Mouse (Mus musculus) v-Abl transformed pro-B cells (cell line): Measurements from ENCODE around the gene Spink4.

ENCODE experiments used
- in situ Hi-C, 2 experiments: fragments of 400-800 bp; cut with MboI; formaldehyde crosslinking; loops; one replicate each; pipeline ENCODE4 v1.15.1; 2025; ENCODE audit not compliant: unreplicated experiment in 2 of 2

Gene Spink4

DNA sequence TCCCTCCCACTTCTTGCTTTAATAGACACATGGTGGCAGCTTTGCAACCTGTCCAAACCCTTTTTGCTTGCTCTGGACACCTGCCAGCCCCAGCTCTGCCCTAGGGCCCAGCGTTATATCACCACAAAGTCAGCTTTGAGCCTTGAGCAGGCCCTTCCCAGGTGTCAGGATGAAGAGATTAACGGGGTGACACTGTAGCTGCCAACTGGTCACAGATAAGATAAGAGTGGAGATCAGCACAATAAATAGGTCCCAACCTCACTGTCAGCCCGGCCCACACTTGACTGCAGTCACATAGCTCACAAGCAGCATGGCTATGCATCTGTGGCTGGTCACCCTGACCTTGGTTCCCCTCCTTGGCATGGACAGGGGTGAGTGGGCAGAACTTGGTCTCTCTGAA lies at the start of gene Spink4:
Gene Spink4 (plus strand): TSS at position 268 of the 400 bp plus-strand sequence.
- in situ Hi-C loops, result loop anchor here in 1 of 2 experiments (25.0 kb wide), 1 partner anchor 782 kb away; the partner anchor contains the start of gene Aco1

DNA sequence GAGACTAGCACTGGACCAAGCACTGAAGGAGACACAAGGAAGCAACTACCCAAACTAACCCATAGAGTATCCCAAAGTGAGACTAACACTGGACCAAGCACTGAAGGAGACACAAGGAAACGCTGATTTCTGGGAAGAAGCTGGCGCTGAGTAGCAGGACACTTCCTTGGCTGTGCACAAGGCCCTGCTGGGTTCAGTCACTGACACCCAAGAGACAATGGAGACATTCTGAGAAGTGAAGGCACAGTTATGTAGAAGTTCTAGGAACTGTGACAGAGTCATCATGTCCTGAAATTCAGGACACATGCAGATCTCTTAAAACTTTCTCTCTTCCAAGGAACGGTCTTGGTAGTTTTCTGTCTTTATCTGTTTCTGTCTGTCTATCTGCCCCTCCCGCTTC lies 49.6 kb upstream of the Spink4 start:
- in situ Hi-C loops, result no loop called here

DNA sequence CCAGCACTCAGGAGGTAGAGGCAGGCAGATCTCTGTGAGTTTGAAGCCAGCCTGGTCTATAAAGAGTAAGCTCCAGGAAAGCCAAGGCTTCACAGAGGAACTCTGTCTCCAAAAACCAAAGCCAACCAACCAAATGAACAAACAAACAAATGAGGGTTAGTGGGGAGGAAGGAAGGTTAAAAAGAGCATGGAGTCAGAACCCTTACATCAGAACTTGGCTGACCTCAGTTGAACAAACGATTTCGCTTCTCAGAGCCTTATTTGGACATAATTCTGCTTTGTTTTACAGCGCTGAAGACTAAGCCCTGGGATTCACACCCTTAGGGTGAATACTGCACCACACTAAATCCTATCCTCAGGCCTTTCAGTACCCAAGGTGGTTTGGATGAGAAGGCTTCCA lies 47.7 kb upstream of the Spink4 start:
- in situ Hi-C loops, result no loop called here

DNA sequence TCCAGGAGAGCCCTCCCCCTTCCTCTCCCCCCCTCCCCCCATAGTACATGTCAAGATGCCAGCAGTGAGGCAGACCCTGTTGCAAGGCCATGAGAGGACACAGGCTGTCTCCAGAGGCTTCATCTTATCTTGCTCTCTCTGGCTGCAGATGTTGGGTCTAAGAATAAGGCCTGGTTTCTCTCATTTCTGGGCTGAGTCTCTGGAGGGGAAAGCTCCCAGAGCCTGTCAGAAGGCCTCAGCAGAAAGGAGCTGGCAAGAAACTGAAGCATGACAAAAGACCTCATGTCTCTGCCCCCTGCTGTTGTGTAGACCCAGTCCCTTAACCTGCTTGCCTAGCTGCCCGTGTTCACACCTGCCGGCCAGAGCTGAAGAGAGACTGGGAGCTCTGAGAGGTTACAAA lies 46.5 kb upstream of the Spink4 start:
- in situ Hi-C loops, result no loop called here

DNA sequence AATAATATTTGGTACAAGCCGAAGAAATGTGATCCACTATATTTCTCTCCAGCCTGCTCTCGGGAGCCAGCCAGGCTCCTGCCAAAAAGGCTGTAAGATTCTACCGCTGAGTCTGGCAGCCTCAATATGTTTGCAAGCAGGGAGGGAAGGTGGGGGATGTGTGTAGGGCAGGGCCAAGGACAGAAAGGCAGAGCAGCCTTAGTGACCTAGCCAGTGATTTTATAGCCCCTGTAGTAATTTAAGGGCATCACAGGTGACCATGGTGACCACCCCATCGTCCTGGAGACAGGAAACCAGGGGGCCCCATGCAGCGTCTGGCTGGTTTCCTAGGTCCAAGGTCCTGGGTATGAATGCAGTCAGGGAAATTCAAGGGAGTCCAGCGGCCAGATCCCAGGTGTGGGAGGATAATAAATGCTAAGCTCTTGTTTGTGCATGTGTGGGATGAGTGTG lies 45.7 kb upstream of the Spink4 start:
- in situ Hi-C loops, result no loop called here

DNA sequence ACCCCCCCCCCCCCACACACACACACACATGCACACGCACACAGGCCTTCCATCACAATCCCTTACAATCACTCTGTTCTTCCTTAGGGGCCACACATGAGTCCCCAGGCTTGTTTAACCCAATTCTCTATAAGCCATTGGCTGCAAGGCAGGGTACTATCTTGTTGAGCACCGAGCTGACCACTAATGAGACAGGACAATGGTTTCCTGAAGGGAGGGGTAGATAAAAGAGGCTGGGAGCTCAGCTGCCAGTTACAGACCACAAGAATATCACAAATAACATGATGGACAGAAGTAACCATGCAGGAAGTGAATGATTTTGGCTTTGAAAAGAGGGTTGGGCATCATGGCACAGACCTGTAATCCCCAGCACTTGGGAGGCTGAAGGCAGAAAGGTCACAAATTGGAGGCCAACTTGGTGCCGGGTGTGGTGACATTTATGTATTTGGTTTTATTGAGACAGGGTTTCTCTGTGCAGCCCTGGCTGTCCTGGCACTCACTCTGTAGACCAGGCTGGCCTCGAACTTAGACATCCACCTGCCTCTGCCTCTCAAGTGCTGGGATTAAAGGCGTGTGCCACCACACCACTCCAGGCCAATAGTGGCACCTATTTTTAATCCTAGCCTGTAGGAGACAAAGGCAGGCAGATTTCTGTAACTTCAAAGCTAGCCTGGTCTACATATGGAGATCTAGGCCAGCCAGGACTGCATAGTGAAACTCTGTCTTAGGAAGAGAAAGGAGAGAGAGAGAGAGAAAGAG lies 44.9 kb upstream of the Spink4 start:
- in situ Hi-C loops, result no loop called here

DNA sequence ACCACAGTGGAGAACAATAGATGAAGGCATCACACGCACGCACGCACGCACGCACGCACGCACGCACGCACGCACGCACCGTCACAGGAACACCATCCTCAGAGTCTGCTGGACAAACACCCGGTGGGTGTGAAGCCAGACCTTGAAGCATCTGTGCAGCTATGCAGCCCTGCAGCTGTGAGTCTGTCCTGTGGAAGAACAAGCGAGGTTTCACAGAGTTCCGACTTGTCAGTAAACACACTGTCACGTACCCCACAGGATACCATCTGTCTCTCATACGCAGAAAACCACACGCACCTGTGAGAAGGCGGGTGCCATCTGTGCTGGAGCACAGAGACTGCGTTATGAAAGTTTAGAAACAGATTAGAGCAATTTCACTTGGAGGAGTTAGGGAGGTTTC lies 44.0 kb upstream of the Spink4 start:
- in situ Hi-C loops, result no loop called here

DNA sequence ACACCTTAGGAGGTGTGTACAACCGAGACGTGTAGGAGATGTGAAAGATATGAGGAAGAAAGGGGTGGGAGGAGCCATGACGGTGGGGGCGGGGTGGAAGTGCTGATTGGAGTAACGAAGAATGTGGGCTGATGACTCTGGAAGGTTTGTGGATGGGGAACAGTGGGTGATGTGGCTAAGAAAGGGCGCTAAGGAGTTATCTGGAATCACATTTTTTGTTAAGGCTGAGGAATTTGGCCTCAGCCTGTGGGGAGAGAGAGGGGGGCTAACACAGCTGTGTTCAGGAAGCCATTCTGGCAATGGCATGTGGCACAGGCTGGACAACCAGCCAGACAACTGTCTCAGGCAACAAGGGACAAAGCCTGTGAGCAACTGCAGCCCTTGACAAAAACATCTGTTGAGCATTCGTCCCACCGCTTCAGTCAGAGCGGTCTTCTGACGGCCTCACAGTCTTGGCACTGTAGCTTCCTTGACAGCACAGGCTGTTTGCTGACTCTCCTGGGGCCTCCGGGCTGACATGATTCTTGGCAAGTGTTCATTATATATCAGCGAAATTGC lies 43.0 kb upstream of the Spink4 start:
- in situ Hi-C loops, result no loop called here

DNA sequence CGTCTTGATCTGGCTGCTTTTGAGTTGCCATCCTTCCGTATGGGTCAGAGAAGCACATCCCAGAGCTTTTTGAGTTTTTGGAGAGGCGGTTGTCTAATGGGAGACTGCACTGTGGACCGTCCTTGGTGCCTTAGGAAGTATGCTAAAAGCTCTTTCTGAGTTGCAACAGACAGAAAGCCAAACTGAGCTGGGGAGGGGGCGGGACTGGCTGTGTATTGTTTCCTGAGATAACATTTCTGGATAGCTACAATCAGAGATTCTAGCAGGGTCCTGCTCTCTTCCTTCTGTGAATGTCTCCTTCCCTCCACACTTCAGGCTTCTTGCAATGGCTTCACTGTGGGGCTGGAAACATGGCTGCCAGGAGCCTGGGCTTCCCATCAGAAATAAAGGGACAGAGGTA lies 42.3 kb upstream of the Spink4 start:
- in situ Hi-C loops, result no loop called here

DNA sequence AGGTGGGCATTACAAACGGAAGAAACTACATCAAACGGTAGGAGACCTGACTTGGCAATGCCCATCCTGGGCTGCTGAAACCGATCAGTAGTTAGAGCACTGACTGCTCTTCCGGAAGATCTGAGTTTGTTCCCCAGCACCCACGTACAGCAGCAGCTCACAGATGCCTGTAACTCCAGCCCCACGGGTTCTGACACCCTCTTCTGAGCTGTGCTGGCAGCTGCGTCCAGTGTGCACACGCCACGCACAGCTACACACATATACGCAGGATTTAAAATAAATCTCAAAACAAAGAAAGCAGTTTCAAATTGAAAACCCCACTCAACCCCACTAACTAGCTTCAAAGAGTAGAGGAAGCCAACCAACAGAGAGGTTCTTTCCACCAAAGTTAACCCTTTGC lies 36.7 kb upstream of the Spink4 start:
- in situ Hi-C loops, result no loop called here

DNA sequence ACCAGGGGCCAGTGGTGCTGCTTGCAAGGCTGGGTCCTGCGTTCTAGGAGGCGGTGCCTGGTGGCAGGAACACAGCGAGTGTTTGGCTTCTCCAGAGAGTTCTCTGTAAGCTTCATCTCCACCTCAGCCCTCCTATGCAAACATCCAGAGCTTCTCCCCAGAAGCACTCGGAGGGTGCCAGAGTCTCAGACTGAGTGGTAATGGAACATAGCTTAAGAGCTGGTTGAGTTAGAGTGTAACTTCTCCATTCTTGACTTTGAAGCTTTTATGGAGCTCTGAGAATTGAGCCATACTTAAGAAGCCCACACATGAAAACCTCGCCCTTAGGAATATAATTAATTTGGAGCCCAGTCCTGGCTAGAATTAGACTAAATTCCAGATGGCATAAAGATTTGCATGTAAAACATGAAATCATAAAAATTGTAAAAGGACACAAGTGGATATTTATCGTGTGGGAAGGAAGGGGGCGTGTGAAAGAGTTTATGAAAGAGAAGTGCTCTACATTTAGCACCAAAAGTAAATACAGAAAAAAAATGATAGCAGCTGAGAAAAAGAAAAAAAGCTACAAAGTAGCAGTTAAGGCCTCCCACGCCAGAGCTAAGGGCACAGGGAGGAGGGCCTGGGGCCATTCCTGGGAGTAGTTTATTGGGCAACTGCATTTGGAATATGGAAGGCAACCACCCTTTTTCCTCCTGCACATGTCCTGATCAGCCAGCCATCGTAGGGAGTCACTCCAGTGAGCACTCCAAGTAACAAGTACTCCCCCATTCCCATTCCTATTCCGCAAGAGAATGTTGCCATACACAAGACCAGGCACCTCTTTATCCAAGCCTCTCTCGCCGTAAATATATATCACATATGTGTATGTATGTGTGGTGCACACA lies 35.3 kb upstream of the Spink4 start:
- in situ Hi-C loops, result no loop called here

DNA sequence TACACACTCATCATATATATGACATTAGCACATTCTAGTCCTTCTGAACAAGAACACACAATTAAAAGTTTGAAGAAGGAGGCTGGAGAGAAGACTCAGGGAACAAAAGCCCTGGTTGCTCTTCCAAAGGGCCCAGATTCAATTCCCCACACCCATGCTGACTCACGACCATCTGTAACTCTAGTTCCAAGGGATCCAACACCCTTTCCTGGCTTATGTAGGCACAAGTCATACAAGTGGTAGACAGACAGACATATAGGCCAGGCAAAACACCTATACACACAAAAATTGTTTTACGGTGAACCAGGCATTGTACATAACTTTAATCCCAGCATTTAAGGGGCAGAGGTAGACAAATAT lies 34.7 kb upstream of the Spink4 start:
- in situ Hi-C loops, result no loop called here

DNA sequence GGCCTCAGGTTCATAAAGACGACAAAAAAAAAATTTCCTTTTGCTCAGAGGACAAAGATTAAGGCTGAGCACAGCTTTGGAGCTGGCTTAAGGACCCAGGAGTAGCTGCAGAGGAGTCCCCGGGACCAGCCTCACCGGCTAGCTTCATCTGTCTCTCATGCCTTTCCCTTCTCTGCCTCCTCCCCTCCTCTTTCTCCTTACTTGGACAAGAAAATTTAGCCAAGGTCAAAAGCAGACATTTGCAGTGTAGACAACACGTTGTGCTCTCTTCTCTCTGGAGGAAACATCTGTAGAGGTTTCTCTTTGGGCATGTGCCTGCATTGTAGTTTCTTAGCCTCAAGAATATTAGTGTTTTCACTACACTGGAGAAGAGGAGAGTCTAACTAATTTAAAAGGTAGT lies 34.0 kb upstream of the Spink4 start:
- in situ Hi-C loops, result no loop called here

DNA sequence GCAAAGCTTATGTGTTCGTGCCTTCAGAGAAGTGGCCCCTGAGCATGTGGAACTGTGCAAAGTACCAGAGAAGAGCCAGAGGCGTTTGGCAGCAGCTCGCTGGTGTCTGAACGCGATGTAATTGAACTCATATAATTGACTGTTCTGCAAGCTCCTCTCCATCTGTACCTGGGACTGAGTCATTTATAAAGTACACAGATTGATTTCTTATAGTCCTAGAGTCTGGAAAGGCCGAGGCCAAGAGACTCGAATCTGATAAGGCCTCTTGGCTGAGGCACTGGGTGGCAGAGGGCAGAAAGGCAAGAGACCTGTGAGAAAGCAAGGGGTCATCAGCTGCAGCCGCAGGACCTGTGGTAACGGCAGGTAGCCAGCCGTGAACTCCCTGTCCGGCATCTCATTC lies 31.0 kb upstream of the Spink4 start:
- in situ Hi-C loops, result no loop called here

DNA sequence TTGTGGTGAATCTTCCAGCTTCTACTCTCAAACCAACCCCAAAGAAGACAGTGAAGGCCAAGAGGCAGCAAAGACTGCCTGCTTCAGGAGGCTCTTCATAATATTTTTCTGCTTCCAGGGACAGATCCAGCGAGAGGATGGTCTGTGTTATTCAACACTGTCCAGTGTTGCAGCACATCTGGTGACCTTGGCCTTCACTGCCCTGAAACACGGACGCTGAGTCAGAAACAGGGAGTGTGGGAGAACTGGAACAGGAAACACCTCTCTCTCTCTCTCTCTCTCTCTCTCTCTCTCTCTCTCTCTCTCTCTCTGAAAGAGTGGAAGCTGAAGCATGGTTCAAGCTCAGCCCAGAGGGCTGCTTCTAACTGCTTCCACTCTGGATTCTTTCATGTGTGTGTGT lies 30.6 kb upstream of the Spink4 start:
- in situ Hi-C loops, result no loop called here

DNA sequence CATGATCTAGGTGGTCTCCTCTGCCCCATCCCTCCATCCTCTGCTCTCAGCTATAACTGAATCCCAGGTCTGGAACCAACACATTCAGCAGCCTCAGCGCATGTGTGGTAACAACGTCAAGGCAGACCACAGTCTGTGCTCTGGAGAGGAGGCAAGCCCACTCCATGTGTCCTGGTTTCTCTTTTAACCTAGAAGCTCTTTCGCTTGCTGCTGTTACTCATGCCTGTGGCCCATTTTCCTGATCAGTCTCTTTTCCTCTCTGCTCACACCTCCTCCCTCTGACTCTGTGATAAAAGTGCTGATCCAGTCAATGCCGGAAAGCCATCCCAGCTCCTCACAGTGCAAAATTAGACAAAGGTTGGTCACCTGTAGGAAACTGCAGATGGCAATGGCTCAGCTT lies 29.9 kb upstream of the Spink4 start:
- in situ Hi-C loops, result no loop called here

DNA sequence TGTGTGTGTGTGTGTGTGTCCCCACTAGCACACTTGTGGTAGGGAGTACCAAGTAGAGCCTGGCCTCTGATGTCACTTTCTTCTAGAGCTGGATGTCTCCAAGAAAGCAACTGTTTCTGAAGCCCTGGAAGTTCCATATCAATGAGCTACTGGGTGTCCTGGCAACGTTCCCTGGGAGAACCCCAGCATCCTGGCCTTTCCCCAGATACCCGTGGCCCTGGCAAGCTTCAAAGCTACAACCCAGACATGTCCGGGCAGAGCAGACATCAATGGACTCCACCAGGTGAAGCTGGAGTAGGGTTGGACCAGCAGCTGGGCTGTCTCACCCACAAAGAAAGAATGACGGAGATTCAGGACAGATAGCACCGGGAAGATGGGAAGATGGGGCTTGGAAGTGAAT lies 28.6 kb upstream of the Spink4 start:
- in situ Hi-C loops, result no loop called here

DNA sequence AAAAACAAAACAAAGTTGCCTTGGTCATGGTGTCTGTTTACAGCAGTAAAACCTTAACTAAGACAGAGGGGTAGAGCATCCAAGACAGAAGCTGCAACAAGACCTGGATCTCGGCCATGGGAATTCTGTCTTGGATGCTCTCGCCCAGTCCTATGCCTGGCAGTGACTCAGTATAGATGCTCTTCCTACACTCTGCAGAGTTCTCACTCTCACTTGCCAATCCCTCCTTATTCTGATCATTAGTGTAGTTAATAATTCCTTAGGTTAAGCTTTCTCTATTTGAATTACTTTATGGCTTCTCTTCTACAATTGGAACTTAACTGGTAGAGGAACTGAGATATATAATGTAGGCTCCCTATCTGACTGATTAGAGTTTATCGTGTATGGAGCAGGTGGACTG lies 24.7 kb upstream of the Spink4 start:
- in situ Hi-C loops, result no loop called here

DNA sequence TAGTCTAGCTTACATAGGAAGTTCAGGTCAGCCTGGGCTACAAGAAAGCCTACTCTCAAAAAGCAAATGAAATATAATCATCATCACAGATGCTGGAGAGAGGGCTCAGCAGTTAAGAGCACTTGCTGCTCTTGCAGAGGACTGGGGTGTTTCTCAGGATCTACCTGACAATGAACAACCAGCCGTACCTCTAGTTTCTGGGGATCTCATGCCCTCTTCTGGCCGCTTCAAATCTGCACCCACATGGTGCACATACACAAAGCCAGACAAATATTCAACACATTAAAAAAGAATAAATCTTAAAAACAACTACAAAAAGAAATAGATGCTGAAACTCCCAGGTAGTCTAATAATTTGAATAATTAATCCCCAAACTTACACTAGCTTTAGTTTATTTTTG lies 24.2 kb upstream of the Spink4 start:
- in situ Hi-C loops, result no loop called here

DNA sequence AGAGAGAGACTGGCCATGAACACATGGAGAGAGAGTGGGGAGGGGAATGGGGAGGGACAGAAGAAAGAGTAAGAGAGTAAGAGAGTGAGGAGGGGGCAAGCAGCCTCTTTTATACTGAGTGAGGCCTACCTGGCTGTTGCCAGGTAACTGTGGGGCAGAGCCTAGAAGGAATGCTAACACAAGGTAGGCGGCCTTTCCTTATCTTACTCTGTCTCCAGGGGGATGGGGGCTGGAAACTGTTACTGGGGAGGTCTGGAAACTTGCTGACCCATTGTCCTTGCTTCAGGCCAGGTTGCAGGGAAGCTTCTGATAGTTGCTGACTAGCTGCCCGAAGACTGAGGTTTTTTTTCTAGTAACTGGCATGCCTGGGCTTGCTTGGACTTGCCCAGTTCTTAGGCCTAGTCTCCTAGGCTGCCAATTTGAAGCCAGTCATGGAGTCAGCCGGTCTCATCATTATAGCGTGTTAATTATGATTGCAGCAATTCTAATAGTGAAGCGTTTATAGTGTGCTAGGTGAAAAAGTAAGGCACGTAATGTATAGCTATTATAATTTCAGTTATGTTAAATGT lies 21.3 kb upstream of the Spink4 start:
- in situ Hi-C loops, result no loop called here

DNA sequence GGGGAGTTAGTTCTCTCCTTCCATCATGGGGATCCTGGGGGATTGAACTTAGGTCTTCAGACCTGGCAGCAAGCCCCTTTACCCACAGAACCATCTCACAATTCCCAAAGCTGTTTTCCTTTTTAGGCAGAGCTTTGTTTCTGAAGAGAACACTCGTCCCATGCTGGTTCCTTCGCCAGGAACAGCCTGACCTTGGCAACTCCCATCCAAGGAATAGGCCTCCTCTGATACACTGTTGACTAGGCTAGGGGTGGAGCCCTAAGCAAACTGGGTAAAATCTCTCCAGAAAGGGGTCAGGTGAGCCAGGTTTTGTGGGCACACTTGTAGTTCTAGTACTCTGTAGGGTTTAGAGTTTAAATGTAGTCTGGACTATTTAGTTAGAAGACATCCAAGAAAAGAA lies 20.6 kb upstream of the Spink4 start:
- in situ Hi-C loops, result no loop called here
